Mouse (Mus musculus) adrenal gland, adult 18-20 months (tissue): ENCODE data around the gene Prr14. TPM values are rescaled to one million over a fixed set of nuclear protein-coding genes. Genes with fewer than 3 reads are reported as not detected.
"Not testable (repeated sequence)": the region's sequence is repeated elsewhere in the genome, so short reads cannot be mapped to it uniquely, and the experiment has no call there.

Experiments used
- DNase-seq, 2 experiments: peaks; one replicate each; pipeline ENCODE4 v3.0.0; 2021 to 2022; ENCODE audit warnings: low spot score in 2 of 2
- microRNA-seq, 2 experiments: library from miRNA; unstranded; fragments of <30 nt; microRNA quantifications; one replicate each; pipeline ENCODE4 v1.2.0; 2021; ENCODE audit warnings: borderline number of aligned reads in 2 of 2
- total RNA-seq, 2 experiments: library from RNA; stranded (reverse); gene quantifications; 1 replicate in 1 of 2; 2 replicates in 1 of 2; pipeline ENCODE4 v1.2.3; 2021

Gene Prr14
- total RNA-seq, 2 experiments from 2014 or later: 42.7 to 56.1 TPM

DNA sequence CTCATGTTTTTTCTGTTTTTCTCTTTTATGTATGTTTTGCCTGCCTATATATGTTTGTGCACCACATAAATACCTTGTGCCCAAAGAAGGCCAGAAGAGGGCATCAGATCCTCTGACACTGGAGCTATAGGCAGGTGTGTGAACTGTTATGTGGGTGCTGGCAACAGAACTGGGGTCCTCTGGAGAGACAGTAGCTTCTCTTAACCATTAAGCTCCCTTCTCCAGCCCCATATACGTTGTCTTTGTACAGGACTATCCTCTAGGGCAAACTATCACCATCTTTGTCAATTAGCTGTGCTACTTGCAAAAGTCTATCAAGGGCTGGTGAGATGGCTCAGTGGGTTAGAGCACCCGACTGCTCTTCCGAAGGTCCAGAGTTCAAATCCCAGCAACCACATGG is 48.9 kb downstream of the Prr14 start:
- DNase-seq: no peak

DNA sequence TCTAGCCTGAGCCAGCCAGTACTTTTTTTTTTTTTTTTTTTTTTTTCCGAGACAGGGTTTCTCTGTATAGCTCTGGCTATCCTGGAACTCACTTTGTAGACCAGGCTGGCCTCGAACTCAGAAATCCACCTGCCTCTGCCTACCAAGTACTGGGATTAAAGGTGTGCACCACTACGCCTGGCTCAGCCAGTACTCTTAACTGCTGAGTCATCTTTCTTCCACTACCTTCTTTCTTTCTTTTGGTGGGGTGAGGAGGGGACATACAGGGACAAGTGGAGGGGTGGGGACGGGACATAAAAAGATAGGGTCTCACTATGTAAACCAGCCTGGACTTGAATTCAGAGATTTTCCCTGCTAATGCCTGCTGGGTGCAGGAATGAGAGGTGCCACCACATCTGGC is 50.4 kb downstream of the Prr14 start:
- not testable (repeated sequence) for DNase-seq

DNA sequence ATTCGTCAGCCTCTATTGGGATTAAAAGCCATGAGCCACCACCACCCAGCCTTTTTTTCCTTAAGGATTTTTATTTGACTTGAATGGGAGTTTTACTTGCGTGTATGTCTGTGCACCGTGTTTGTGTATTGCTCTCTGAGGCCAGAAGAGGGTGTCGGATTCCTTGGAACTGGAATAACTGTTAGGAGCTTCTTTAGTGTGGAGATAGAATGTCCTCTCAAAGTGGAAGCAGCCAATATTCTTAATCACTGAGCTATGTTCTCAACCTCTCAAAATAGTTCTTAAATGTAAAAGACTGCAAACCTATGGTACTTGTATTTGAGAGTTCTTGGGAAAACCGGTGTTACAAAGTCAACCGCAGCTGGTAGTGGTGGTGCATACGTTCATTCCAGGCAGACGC is 51.8 kb downstream of the Prr14 start:
- no peak for DNase-seq

DNA sequence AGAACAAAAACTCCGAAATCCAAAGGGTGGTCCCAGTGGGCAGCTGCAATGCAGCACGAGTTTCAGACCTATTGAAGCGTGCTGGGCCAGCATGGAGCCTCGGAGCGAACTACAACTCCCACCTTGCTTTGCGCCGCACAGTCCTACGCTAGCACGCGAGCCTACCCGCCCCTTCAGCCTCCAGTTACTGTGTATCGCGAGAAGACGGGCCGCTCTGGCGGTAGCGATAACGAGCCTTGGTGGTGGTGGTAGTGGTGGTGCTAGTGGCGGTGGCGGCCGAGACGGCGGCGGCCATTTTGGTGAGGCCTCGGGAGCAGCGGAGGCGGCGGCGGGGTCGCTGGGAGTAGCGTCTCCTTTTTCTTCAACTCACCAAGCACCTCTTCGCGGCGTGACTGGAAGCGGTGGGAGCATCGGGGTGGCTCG is 52.4 kb downstream of the Prr14 start, which contains the start of gene Srcap:
Gene Srcap, plus strand, starts transcription at position 176 of the 423 bp plus-strand sequence.
- peak; percentile 88 to 91 for DNase-seq

GRCm38 (mm10) chr7:127512231-127513015 is 53.0 kb downstream of the Prr14 start:
- peak; percentile 85 to 87 for DNase-seq

DNA sequence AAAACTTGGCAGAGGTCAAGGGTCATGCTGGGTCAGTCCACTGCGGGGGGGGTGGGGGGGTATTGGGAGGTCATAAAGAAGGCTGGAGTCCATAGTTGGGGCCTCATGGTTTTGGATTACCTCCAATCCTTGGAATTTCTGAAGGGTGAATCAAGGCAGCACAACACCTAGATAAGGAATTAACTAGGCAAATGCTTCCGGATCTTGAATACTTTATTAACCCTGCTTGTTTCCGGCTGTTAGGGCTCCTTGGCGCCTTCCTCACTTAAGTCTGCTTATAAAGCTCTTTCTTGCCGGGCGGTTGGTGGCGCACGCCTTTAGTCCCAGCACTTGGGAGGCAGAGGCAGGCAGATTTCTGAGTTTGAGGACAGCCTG is 53.6 kb downstream of the Prr14 start:
- DNase-seq: no peak

DNA sequence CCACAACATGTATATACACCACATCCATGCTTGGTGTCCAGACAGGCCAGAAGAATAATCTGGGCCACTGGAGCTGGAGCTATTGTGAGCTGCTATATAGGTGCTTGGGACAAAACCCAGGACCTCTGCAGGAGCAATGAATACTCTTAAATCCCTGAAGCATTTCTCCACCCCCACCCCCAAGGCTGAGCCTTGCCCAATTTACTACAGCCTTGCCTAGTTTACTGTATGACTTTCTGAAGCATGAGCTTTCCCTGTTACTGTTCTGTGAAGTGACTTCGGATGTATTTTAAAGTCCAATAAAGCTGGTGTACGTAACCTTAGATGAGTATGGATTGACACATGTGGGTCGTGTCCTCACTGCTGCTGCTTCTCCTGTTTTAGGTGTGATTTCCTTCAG is 54.4 kb downstream of the Prr14 start:
- no peak for DNase-seq

DNA sequence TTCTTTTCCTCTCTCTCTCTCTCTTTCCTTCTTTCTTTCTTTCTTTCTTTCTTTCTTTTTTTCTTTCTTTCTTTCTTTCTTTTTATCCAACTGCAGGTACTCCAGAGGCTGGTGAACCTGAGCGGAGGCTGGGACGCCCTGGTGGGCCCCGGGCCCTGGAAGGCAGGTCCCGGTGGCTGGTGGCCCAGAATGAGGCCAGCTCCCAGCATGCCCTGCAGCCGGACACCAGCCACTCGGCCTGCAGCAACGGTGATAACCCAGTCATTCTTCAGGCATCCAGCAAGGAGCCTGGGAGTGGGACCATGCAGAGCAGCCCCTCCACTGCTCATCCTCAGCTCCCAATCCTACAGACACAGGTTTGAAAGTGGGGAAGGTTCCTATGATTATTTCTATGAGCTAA is 56.4 kb downstream of the Prr14 start:
- no peak for DNase-seq

DNA sequence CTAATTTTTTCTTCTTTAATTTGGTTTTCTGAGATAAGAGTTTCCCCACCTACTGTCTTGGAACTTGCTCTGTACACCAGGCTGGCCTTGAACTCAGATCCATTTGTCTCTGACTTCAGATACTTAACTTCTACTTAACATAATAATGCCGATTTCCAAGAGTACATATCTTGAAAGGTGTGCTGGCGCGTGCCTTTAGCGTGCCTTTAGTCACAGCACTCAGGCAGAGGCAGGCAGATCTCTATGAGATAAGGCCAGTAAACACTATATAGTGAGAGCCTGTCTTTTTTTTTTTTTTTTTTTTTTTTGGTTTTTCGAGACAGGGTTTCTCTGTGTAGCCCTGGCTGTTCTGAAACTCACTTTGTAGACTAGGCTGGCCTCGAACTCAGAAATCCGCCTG is 56.9 kb downstream of the Prr14 start:
- DNase-seq: no peak

GRCm38 (mm10) chr7:127519284-127519683 is 59.9 kb downstream of the Prr14 start, which contains the start of gene Gm42715:
Gene Gm42715 (plus strand): TSS chr7:127519584.
- DNase-seq: no peak

Small RNA genes within 50 kb of the gene (microRNA-seq; reads per million reads assigned to microRNA genes)
- gene Gm47278: 0 reads per million in 2 experiments
- gene Mir7060: 0 to 0.61 reads per million in 2 experiments

Other genes with a start within 250 kb of the Prr14 start
- gene Zfp553, start 226.6 kb upstream of the Prr14 start, total RNA-seq: 10 to 100 TPM; 12.6 to 14.8 TPM
- 1 to 10 TPM; 7.8 to 8.7 TPM for gene Sept1, start 226.5 kb upstream of the Prr14 start, total RNA-seq
- 10 to 100 TPM; 23.6 to 29.6 TPM for gene Zfp771, start 215.3 kb upstream of the Prr14 start, total RNA-seq
- gene Dctpp1, start 198.9 kb upstream of the Prr14 start, total RNA-seq: 10 to 100 TPM; 27.9 to 29.5 TPM
- 10 to 100 TPM; 86.4 to 88.8 TPM for gene Sephs2, start 185.6 kb upstream of the Prr14 start, total RNA-seq
- gene Itgal, start 163.4 kb upstream of the Prr14 start, total RNA-seq: 1 to 10 TPM; 1.7 to 4.0 TPM
- gene Zfp768, start 114.0 kb upstream of the Prr14 start, total RNA-seq: 10 to 100 TPM; 26.8 to 34.5 TPM
- gene Zfp747, start 83.6 kb upstream of the Prr14 start, total RNA-seq: 10 to 100 TPM; 10.4 to 13.0 TPM
- 1 to 10 TPM; 4.1 to 5.0 TPM for gene 9130019O22Rik, start 72.4 kb upstream of the Prr14 start, total RNA-seq
- gene E430018J23Rik, start 66.0 kb upstream of the Prr14 start, total RNA-seq: 1 to 10 TPM; 8.2 to 8.4 TPM
- 1 to 10 TPM; 6.6 to 6.9 TPM for gene Zfp764, start 52.8 kb upstream of the Prr14 start, total RNA-seq
- gene Zfp688, start 37.5 kb upstream of the Prr14 start, total RNA-seq: 10 to 100 TPM in 1 of 2 experiments, 1 to 10 TPM in 1; 9.9 to 11.4 TPM
- 1 to 10 TPM; 3.9 to 4.1 TPM for gene Zfp689, start 10.5 kb upstream of the Prr14 start, total RNA-seq
- 10 to 100 TPM; 67.2 to 81.1 TPM for gene Fbrs, start 19.6 kb downstream of the Prr14 start, total RNA-seq
- 10 to 100 TPM; 71.7 to 78.8 TPM for gene Srcap, start 52.4 kb downstream of the Prr14 start, total RNA-seq
- 10 to 100 TPM; 18.3 to 21.1 TPM for gene Gm42715, start 60.0 kb downstream of the Prr14 start, total RNA-seq
- gene Tmem265, start 101.8 kb downstream of the Prr14 start, total RNA-seq: not detected
- gene Phkg2, start 113.7 kb downstream of the Prr14 start, total RNA-seq: 10 to 100 TPM; 37.1 to 38.0 TPM
- 1 to 10 TPM; 8.4 to 8.5 TPM for gene Ccdc189, start 129.0 kb downstream of the Prr14 start, total RNA-seq
- 10 to 100 TPM; 54.1 to 64.1 TPM for gene Rnf40, start 129.2 kb downstream of the Prr14 start, total RNA-seq
- gene Zfp629, start 156.2 kb downstream of the Prr14 start, total RNA-seq: 10 to 100 TPM; 16.4 to 16.5 TPM
- 10 to 100 TPM; 53.4 to 88.2 TPM for gene Bcl7c, start 249.3 kb downstream of the Prr14 start, total RNA-seq